8 mouse cellular contexts compared by ENCODE assay signal in genomic region chrX:170021750-170022461, GRCm38 (mm10). TPM values are rescaled to one million over a fixed set of nuclear protein-coding genes. Genes with fewer than 3 reads are reported as not detected.
DNase-seq lines count a peak whose midpoint lies in the region; ATAC-seq and TF ChIP-seq lines count a peak whose summit lies in the region.
"Not testable (repeated sequence)": the region's sequence is repeated elsewhere in the genome, so short reads cannot be mapped to it uniquely, and the experiment has no call there.

No protein-coding gene starts in this region.

- H3K9ac ChIP-seq in lung, embryonic 14.5 days = not testable (repeated sequence)

- H3K36me3 ChIP-seq in lung, embryonic 14.5 days (ENCODE audit: insufficient read depth) = peaks cover 52% of the 10 kb centered on the region

- not testable (repeated sequence) for H3K27ac ChIP-seq in lung, embryonic 14.5 days (ENCODE audit: low read depth)

- H3K9me3 ChIP-seq in lung, embryonic 14.5 days (ENCODE audit: low read depth, low read length) = peaks cover 24% of the 10 kb centered on the region

- not testable (repeated sequence) for H3K4me1 ChIP-seq in lung, embryonic 14.5 days (ENCODE audit: insufficient read depth)

- DNase-seq in CD4-positive, CD25-positive, alpha-beta regulatory T cell, adult 2 months (ENCODE audit: low read depth, low spot score) = peak; percentile 80
- peak; percentile 77 for DNase-seq in adrenal gland, postnatal 10 days
- peak; percentile 75 for DNase-seq in embryo, embryonic 10 days (ENCODE audit: low spot score)
- DNase-seq in gastrocnemius, postnatal 14 days = peak; percentile 29
- DNase-seq in kidney, postnatal 14 days = peak; percentile 81
- DNase-seq in lung, embryonic 14.5 days = peak; percentile 88
- peak; percentile 57 for DNase-seq in ovary, adult 18-20 months (ENCODE audit: low spot score)
- peak; percentile 61 for DNase-seq in thymus, postnatal 25 days

- 51% methylated on average over 15 of the region's 15 CpGs for WGBS in lung, embryonic 14.5 days

- TF ChIP-seq CTCF in lung, embryonic 14.5 days (IDR thresholded peaks at IDR 0.05; ENCODE audit: low read depth) = peak; percentile 88

- intact Hi-C loops in gastrocnemius, postnatal 14 days (cut with DNase I; ENCODE audit: low total_unique reads) = not testable (repeated sequence)

- not testable (repeated sequence) for H3K27me3 ChIP-seq in lung, embryonic 14.5 days (ENCODE audit: insufficient read depth, low read length)

- H3K4me2 ChIP-seq in lung, embryonic 14.5 days = not testable (repeated sequence)

- H3K4me3 ChIP-seq in lung, embryonic 14.5 days (ENCODE audit: low read depth, low read length) = not testable (repeated sequence)

- ATAC-seq in lung, embryonic 14.5 days (ENCODE audit: insufficient read depth) = not testable (repeated sequence)

RNA-seq across cellular contexts. Expression of gene Gm21887, which starts 12.4 kb away (rescaled TPM):
- 100 to 1,000 TPM; 102 to 237 TPM for total RNA-seq in adrenal gland, postnatal 10 days (2021)
- 10 to 100 TPM; 32.5 to 36.1 TPM for total RNA-seq in gastrocnemius, postnatal 14 days (2021)
- 252 and 439 TPM in 2 replicates for polyA plus RNA-seq in lung, embryonic 14.5 days (2014; fragmentation: Nextera tagmentation; extraction: Ambion mirVana)

Comparison
In these comparisons a context has a peak if more than half of its experiments do, and no peak if none do; other contexts are left out.
1. DNase-seq: peak in every context shown above with its lines; median percentile 88 in lung, embryonic 14.5 days; 81 in kidney, postnatal 14 days; 80 in CD4-positive, CD25-positive, alpha-beta regulatory T cell, adult 2 months; 77 in adrenal gland, postnatal 10 days; 75 in embryo, embryonic 10 days; 61 in thymus, postnatal 25 days; 57 in ovary, adult 18-20 months; 29 in gastrocnemius, postnatal 14 days.